Mouse (Mus musculus) ES-Bruce4 (cell line): ENCODE measurements at regions not wholly inside any gene's neighbourhood (a gene's known extent, or its start where the extent isn't known, plus 50 kb on each side); places are given as distances from the start of the nearest gene placed in this dataset.

ENCODE experiments used
- CTCF ChIP-seq: IDR thresholded peaks from one replicate; pipeline ENCODE4 v1.8.1; 2011; ENCODE audit warnings: low read depth, low read length
- POLR2A ChIP-seq: IDR thresholded peaks from one replicate; pipeline ENCODE4 v1.8.1; 2011; ENCODE audit warnings: low read length; ENCODE audit not compliant: insufficient read depth

GRCm38 (mm10) chr6:31942696-31943095, 107.3 kb upstream of the 1700012A03Rik start:
- TF ChIP-seq POLR2A (no peak), CTCF (no peak)
